Mouse (Mus musculus) layer of hippocampus, adult 8-10 months (tissue): ENCODE results near the gene Anks1. TPM values are rescaled to one million over a fixed set of nuclear protein-coding genes. Genes with fewer than 3 reads are reported as not detected.

Experiments used
- DNase-seq, 2 experiments: peaks; one replicate each; pipeline ENCODE4 v3.0.0; 2022; ENCODE audit warnings: low spot score in 2 of 2
- total RNA-seq, 4 experiments: library from RNA; stranded (reverse); gene quantifications; 2 replicates each; pipeline ENCODE4 v1.2.4; 2022

Gene Anks1
- total RNA-seq, 4 experiments from 2014 or later = 40.2 to 47.4 (median 41.6) TPM

DNA sequence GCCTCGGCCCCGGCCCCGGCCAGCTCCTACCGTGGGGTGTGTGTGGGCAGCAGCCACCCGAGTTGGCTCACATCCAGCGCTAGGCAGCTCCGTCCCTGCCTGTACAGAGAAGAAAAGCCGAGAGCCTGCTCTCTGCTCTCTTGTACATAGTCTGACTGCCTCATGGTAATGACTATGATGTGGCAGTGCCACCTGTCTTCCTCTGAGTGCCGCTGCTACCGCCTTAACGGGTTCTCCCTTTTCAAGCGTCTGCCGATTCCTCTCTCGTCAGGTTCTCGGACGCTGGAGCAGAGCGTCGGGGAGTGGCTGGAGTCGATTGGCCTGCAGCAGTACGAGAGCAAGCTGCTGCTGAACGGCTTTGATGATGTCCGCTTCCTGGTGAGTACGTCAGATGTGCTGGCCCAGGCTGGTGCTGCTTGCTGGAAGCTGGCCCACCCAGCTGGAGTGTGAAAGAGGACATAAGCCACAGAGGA lies 133.2 kb downstream of the Anks1 start:
- peak; percentile 57 to 64 for DNase-seq

DNA sequence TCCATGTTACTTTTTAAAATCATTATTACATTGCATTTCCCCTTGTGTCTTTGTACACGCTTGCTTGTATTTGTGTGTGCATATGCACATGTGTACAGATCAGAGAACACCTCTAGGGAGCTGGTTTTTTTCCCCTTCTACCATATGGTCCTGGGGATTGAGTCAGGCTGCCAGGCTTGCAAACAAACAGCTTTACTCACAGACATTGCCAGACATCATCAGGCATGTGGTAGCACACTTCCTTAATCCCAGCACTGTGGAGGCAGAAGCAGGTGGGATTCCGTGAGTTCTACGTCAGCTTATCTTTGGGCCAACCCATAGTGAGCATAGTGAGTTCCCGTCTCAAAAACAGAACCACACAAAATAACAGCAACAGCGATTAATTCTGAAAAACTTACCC lies 137.9 kb downstream of the Anks1 start:
- DNase-seq = no peak

DNA sequence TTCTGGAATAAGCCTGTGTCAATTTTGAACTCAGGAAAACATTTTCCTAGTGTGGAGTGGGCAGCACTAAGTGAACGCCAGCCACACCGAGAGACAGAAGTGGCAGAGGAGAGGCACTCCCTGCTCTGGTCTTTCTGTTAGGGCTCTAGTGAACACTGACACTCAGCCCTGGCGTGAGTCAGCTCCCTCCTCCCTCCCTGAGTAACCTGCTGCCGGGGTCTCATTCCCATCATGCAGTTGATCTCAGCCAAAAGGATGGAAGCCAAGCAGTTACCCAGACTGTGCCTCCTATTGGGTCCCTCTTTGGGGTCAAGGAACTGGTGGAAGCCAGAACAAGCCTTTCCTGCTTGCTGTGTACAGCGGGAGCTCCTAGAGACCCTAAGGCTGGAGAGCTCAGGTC lies 138.4 kb downstream of the Anks1 start:
- no peak for DNase-seq

DNA sequence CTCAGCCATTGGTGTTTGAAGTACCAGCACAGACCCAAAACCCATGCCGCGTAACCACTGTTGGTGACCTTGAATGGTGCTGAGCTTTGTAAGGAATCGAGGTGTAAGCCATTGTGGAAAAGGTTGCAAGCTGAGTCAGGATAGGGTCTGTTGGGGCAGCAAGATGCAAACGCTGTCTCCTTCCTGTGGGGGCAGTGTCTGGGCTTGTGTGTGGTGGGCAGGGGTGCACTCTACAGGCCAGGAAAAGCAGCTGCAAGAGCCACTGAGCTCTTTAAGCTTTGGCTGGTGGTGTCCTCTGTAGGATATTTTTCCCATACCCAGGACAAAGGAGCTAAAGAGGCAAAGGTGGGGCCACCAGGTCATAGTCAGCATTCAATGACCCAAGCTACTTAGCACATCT lies 139.3 kb downstream of the Anks1 start:
- no peak for DNase-seq

DNA sequence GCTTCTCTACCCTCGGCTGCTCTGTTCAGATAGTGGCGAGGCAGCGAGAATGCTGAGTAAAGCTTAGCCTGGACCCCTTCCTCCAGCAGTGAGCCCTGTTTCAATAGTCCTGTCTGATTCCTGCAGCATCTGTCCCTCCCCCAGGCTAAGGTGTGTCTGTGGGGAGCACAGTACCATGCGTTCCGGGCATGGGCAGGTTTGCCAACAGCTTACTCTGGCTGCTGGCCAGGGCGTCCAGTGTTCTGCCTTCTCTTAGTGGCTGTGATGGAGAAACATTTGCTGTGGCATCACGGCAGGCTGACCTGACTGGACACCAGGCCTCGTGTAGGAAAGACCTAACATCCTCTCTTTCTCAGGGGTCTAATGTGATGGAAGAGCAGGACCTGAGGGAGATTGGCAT lies 141.1 kb downstream of the Anks1 start:
- no peak for DNase-seq

DNA sequence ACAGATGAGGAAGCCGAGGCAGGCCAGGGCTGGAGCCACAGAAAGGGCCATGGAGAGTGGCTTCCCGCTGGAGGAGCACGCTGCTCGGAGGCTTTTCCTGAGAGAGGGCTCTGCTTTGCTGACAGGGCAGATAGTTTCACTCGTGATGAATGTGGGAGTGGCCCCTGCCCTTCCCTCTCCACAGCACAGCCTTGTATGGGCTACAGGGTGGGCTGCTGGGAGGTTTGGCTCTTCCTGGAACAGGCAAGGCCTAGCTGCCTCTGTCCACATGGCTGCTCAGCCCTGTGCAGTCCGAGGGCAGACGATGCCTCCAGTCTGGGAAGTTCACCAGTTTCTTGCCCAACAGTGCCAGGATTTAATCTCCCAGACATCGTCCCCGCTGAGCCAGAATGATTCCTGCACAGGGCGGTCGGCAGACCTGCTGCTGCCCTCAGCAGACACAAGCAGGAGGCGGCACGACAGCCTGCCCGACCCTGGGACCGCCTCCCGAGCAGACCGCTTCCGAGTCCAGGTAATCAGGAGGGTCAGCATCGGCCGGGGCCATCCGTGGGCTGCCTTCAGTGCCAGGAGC lies 143.3 kb downstream of the Anks1 start:
- DNase-seq = no peak

DNA sequence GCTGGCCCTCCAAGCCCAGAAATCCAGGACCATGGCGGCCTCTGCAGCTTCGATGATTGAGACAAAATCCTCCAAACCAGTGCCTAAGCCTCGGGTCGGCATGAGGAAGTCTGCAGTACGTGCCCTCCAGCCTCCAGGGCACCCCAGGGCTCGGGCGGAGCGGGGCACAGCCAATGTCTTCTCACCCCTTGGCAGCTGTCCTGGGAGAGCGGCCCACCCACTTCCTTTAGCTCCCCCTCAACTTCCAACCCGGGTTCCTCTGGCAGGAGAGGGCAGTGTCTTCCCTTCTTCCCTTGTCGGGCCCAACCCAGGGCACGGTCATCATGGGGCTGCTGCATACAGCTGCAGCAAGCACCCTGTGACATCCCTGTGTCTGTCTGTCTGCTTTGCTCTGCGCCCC lies 149.2 kb downstream of the Anks1 start:
- DNase-seq = no peak

DNA sequence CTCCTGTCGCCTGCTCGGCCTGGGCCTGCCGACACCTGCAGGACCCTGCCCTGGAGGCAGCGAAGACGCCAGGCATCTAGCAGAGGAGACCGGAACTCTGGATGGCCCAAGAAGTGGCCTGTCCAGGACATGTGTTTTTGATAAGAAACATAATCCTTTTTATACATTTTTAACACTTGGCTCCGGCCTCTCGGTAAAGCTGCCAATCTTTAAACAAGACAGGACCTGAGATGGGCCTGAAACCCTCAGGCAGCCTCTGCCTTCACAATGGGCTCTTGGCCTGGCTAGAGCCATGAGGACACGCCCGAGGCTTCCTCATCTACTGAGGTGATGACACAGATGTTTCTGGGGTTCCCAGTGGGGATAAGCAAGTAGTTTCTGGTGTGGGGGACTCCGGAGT lies 151.6 kb downstream of the Anks1 start:
- DNase-seq = no peak

DNA sequence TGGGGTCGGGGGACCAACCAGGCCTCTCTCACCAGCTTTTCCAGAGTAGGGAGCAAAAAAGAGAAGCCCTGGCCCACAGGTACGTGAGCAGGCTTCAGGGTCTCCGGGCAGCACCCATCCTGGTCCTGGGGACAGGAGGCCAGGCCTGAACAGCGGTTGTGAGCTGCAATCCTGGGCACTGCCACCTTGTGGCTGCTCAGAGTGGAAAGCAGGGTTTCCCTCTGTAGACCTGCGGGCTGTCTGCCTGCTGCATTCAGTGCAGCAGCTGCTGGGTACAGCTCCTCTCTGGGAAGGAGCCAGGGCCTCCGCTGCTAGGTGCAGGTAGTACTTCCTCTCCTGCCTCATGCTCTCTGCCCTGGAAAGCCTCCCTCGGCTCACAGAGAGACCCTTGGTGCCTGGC lies 152.4 kb downstream of the Anks1 start:
- peak in 1 of 2 experiments; percentile 48 for DNase-seq

DNA sequence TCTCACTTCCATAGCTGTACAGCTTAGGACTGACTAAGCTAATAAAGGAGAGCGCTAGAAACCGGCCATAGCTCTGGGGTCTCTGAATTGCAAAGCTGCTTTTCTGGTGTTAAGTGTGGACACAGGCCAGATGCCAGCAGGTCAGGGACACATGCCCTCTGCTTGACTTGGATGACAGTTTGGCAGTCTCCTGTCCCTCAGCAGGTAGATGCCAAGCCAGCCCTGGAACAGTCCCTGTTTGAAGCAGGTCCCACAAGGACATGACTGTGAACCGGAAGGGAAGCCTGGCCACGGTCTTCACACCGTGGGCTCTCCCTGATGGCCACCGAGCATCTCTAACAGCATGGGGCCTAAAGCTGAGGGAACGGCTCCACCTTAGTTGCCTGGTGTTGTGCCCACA lies 153.6 kb downstream of the Anks1 start:
- DNase-seq = no peak

DNA sequence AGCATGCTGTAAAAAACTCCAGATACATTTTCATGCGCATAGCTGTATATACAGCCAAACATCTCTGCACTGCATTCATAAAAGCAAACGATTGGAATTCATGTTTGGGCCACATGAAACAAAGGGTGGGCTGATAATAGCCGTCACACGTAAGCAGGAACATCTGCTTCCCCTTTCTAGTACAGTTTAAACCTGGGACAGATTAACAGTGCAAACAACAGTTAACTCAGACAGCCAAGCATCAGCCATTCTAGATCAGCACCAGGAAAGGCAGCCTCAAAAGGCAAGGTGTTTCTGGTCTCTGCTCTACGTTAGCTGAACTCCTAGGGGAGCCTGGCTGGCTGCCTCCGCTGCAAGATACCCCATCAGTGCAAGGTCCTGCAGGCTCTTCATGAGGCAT lies 154.1 kb downstream of the Anks1 start:
- DNase-seq = no peak

DNA sequence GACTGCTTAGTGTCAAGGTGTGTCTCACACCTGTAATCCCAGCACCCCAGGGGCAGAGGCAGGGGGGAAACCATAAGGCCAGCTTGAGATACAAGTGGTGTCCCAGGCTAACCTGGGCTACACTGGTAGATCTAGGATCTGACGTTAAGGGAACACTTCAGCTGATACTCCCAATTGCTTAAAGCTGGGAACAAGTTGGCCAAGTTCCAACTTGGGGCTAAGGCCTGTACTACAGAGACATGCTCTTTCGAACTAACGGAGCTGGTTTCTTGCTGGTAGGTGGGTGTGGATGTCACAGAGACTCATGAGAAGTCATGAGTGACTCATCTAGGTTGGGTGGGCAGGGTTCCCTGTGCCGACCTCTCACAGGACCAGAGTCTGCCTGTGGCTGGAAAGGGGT lies 158.2 kb downstream of the Anks1 start:
- DNase-seq = no peak

DNA sequence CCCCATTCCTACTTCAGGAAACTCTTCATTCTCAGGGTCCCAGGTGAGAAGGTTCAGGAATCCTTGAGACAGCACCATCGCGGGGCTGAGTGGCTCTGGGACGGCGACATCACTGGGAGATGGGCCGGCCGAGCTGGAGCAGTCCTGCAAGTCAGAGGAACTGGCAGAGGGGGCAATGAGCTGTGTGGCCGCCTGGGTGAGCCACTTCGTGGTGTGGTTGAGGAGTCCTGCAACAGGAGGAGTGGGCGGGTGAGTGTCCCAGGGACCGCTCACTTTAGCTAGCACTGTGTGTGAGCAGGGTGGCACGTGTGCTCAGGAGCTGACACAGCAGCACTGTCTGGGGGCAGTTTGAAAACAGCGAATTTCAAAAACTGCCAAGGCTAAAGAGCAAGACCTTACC lies 160.3 kb downstream of the Anks1 start:
- no peak for DNase-seq

DNA sequence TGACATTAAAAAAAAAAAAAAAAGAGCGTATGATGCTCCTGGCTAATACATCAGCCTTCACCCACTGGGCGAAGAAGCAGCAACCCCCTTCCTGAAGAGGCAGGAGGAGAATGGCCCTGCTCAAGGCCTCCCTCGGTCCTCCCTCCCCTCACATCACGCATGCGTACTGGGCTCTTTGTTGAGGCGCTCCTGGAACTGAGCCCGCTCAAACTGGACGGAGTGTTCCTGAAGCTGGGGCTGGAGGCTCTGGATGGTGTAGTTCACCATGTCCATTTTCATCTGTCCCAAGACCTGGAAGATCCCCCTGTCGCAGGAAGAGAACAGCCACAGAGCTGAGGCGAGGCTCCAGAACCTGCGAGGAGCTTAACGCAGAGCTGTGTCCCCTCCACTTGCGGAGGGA lies 161.2 kb downstream of the Anks1 start:
- DNase-seq = no peak

DNA sequence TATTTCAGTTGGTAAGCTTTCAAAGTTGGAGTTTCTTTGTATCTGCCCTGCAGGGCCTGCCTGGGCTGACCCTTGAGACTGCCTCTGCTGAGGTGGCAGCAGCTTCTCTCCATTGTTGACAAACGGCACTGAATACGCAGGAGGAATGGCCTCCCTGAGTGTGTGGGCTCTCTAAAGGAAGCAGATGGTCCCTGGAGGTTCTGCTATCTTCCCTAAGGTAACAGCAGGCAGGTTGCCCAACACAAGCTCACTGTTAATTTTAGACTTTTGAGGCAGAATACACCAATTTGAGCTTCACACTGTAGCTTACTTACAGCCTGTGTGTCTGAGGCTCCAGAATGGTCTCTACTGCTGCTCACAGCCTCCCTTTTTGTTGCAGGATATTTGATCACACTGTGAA lies 163.6 kb downstream of the Anks1 start:
- peak in 1 of 2 experiments; percentile 42 for DNase-seq

DNA sequence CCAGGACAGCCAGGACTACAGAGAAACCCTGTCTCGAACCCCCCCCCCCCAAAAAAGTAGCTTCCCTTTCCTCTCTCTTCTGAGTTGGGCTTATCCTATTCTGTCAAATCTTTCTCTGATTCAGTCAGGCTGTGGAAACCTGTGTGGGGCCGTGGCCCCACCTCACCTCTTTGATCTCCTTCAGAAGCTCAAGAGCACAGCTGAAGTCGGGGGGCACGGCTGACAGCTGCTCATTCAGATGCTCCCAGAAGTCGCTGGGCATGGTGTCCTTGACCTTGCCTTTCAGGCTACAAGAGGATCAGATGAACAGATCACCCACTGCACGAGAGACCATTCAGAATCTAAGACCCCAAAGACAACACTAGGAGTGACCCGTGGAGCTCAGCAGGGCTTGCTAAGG lies 165.4 kb downstream of the Anks1 start:
- no peak for DNase-seq

DNA sequence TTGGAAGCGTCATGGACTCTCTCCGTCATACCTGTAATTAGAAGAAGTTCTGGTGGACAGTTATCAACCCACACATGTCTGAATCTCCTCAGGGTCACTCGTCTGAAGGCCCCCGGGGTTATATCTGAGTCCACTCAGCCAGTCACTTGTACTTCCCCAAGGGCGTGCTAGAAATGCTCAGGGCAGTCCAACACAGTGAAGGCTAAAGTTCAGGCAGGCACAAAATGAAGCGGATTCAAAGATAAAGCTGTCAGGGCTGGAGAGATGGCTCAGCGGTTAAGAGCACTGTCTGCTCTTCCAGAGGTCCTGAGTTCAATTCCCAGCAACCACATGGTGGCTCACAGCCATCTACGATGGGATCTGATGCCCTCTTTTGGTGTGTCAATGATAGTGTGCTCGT lies 168.9 kb downstream of the Anks1 start:
- DNase-seq = no peak

DNA sequence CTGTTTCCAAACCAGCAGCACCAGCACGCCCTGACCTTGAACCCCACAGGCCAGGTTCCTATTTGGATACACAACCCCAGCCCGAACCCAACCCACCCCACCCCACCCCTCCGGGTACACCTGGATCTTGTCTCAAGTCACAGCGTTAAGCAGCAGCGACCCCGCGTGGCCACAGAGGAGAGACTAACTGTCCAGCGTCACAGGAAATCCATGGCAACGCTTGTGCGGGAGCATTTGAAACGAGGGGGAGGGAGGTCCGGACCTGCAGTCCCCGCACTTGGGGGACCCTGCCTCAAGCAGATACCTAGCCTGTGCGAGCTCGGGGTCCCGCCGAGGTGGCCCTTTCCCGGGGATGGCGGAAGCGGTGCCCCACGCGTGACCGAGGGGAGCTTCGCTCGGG lies 170.5 kb downstream of the Anks1 start:
- DNase-seq = peak; percentile 68 to 76

DNA sequence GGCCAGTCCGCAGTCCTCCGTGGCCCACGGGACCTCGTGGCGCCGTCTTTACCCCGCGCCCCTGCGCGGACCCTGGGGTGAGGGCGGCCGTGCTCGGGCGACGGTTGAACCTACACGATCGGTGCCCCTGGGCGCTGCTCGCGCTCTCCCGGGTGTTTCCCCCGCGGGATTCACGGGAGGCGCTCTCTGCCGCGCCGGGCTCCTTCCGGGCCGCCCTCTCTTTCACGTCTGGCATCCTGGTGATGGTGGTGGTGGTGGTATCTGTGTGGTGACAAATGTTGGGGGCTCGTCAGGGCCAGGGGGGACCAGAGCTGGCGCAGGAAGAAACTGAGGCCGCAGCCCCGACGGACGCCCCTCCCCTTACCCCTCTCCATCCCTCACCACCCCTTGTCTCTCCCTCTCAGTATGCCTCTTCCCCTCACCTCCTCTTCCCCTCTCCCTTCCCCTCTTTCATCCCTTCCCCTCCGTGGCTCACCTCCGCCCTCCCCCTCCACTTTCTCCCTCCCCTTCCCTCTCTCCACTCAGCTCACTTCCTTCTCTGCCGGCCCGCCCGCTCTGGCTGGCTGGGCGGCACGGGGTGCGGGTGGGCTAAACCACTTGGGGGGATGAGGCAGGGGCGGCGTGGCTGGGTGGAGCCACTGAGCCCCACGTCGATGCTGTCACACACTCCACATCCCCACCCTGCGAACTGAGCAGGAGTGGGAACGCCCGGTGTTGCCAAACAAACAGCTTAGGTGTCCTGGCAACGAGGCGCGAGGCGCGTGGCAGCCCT lies 171.1 kb downstream of the Anks1 start, which contains the start of gene Tcp11:
Tcp11 (minus strand) TSS at position 595 of the 772 bp plus-strand sequence.
- no peak for DNase-seq

DNA sequence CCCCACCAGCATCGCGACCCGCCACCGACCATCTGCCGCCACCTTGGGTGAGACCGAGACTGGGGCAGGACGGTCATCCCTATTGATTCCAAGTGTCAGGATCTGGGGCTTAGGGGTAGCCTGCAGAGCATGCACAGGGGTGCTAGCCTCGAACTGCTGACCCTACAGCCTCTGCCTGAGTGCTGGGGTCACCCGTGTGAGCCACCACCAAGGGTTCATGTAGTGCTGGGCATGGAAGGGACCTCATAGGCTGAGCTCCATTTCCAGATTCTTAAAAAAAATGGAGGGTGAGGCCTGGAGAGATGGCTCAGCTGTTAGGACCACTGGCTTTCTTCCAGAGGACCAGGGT lies 171.7 kb downstream of the Anks1 start:
- DNase-seq = no peak

DNA sequence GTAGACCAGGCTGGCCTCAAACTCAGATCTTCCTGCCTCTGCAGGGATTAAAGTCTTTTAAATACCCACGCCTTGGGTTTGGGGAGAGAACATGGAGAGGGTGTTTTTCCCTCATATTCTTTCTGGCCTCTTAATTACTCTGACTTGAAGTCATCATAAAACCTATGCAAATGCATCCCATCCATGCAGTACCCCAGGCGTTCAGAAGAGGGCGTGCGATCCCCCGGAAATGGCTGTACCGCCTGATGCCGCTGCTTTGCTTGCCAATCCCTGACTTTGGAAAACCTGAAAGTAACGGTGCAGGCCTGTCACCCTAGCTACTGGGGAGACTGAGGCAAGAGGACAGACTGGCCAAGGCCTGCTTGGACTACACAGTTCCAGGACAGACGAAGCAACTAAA lies 172.3 kb downstream of the Anks1 start:
- DNase-seq = peak in 1 of 2 experiments; percentile 36

DNA sequence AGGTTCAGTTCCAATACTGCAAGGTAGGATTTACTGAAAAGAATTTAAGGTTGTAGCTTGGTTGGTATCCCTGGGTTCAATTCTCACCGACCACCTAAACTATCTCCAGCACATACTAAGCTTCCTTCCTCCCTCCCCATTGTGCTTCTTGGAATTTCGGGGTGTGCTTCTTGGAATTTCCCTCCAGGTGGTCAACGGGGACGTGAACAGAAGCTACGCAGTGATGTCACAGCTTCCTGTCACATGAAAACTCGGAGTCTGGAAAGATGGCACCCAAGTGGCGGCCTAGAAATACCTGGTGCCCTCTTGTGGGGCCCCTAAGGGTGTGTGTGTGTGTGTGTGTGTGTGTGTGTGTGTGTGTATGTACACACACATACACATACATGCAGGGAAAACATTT lies 172.8 kb downstream of the Anks1 start:
- DNase-seq = no peak

DNA sequence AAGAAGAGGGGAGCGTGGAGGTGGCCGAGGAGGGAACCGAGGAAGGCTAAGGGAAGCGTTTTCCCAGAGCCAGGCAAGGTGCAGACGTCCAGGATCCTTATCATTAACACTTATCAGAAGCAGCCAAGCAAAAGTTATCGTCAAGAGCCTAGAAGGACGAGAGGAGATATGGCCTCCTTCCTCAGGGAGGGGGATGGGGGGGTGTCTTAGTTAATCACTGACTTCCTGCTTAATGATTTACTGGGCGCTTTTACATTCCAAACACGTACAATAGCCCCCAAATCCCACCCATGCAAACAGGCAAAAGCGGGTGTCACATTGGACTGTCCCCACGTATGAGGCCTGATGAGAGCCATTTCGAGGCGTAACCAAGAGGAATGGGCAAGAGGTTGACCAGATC lies 173.8 kb downstream of the Anks1 start:
- no peak for DNase-seq
